Mouse (Mus musculus) right cerebral cortex, adult 18-20 months (tissue): ENCODE measurements around the gene Cep170.

Experiments used
- DNase-seq: peaks from one replicate; pipeline ENCODE4 v3.0.0; 2022; ENCODE audit warnings: mixed read lengths

Gene Cep170

GRCm38 (mm10) chr1:176730528-176730927 lies 83.3 kb downstream of the Cep170 start:
- DNase-seq, result no peak

DNA sequence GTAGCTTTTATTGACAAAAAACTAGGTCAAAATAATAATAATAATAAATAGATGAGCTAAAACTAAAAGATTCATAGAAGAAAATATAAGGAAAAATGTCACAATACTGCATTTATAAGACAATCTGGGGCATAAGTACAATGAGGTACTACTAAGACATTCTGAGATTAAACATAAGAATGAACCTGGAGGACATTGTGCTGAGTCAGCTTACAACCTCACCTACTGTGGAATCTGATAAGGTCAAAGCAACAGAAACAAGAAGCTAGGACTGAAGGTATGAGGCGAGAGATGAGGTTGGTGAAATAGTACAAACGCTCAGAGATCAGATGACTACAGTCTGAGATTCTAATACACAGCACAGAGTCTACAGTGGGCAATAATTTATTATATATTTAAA lies 86.5 kb downstream of the Cep170 start:
- DNase-seq, result no peak

DNA sequence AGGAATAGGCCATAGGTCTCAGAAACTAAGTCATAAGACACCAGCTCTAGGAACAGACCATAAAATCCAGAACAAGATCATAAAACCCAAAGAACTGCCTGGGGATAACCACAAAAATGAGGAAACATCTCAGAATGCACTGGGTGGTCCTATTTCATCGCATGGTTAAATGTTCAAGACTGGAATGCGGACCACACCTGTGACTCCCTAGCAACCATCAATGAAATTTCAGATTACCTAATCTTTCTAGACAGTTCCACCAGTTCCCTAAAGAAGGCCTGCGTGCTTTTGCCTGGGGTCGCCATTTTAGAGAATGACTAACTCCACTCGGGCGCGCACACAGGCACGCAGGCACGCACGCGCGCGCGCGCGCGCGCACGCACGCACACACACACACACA lies 89.1 kb downstream of the Cep170 start:
- DNase-seq, result no peak

- no peak for DNase-seq
Measured at GRCm38 (mm10) chr1:176723858-176724713, 89.8 kb downstream of the Cep170 start.

GRCm38 (mm10) chr1:176712436-176712835 lies 101.4 kb downstream of the Cep170 start:
- no peak for DNase-seq

- DNase-seq, result no peak
Measured at GRCm38 (mm10) chr1:176700226-176700625, 113.6 kb downstream of the Cep170 start.

GRCm38 (mm10) chr1:176699793-176700192 lies 114.1 kb downstream of the Cep170 start:
- DNase-seq, result peak; percentile 43

- DNase-seq, result peak; percentile 17
Measured at GRCm38 (mm10) chr1:176698647-176699046, 115.2 kb downstream of the Cep170 start.

GRCm38 (mm10) chr1:176697091-176697490 lies 116.8 kb downstream of the Cep170 start:
- no peak for DNase-seq

- DNase-seq, result no peak
Measured at GRCm38 (mm10) chr1:176691101-176691500, 122.8 kb downstream of the Cep170 start.

GRCm38 (mm10) chr1:176688251-176688880 lies 125.5 kb downstream of the Cep170 start:
- no peak for DNase-seq
